In the genomic region with DNA sequence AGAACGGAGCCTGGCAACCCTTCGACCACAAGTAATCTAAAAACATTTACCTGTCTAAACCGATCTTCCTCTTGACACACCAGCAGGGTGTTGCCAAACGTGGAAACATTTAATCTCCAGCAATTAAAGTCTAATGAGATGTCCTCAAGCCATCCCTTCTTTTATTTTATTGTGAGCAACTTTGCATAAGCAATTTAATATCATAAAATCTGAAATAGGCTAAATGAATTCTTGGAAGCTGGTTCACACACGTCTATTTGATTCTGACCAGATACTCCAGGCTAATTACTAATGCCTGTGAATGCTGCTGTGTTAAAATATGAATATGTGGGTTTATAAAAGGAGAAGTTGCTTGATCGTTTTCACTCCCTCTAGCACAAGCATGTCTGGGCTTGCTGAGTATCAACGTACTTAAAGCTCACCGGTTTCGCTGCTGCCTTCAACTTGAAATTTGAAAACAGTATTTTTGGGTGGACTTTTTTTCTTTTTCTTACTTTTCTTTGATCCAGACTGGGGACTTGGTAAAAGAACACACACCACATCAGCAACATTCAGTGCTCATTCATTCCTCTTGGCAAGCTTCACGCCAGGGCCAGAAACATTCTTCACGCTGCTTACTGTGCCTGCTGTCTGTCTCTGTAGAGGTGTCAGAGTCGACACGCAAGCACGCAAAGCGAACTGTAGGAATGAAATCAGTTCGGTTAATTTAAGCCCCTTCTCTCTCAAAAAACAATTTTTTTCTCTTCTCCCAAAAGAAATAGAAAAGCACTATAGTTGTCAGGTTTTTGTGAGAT, we compare ENCODE assay signal across 23 mouse cellular contexts.
DNase-seq lines count a peak whose midpoint lies in the region; ATAC-seq lines count a peak whose summit lies in the region.
"Had no signal": no experiment of that assay in that cellular context is flagged by ENCODE, and none has a peak within 500 bp of the region (broad histone marks: within the 10 kb centered on the region; RNA-seq: fewer than 3 reads in every experiment).

No protein-coding gene starts in this region.

- H3K4me2 ChIP-seq in heart, embryonic 16.5 days (ENCODE audit: low read depth, low read length), result peak overlapping the region; percentile 5; the same call in 1 of the 2 replicates
- 0 out of 2 replicates have a peak overlapping the region, but pooled peaks have one; percentile 9 for H3K4me2 ChIP-seq in stomach, embryonic 16.5 days (ENCODE audit: low read depth, low read length)
- H3K4me2 ChIP-seq in neural tube, embryonic 15.5 days, result no peak overlapping the region
- H3K4me2 ChIP-seq: hindbrain, embryonic 15.5 days; lung, embryonic 15.5 days; midbrain, embryonic 12.5 days; neural tube, embryonic 13.5 days had no signal

- no peak for ATAC-seq in cerebellum, adult (ENCODE audit: insufficient number of reproducible peaks, low FRiP score, low TSS enrichment)
- ATAC-seq in heart, embryonic 16.5 days (replicated peaks; ENCODE audit: extremely low read depth, insufficient read depth, low FRiP score), result no peak
- no peak for ATAC-seq in stomach, embryonic 16.5 days (ENCODE audit: insufficient read depth, low FRiP score)
- ATAC-seq in neural tube, embryonic 15.5 days (ENCODE audit: low FRiP score), result no peak
- ATAC-seq: CD4-positive, CD25-positive, alpha-beta regulatory T cell, adult 4 months had no signal

- H3K36me3 ChIP-seq in heart, embryonic 16.5 days (ENCODE audit: control insufficient read depth, insufficient read depth), result no peaks in the 10 kb centered on the region
- no peaks in the 10 kb centered on the region for H3K36me3 ChIP-seq in stomach, embryonic 16.5 days (ENCODE audit: control insufficient read depth, insufficient read depth, low read length)
- no peaks in the 10 kb centered on the region for H3K36me3 ChIP-seq in neural tube, embryonic 15.5 days
- H3K36me3 ChIP-seq: hindbrain, embryonic 15.5 days; lung, embryonic 15.5 days; midbrain, embryonic 12.5 days; neural tube, embryonic 13.5 days had no signal

- no peak overlapping the region for H3K27ac ChIP-seq in heart, embryonic 16.5 days (ENCODE audit: low read length)
- H3K27ac ChIP-seq in stomach, embryonic 16.5 days (ENCODE audit: low read length), result peak overlapping the region; percentile 62; the same call in 1 of the 2 replicates
- H3K27ac ChIP-seq in neural tube, embryonic 15.5 days (replicated peaks), result no peak overlapping the region
- H3K27ac ChIP-seq: gastrocnemius, adult 2 months; hindbrain, embryonic 15.5 days; lung, embryonic 15.5 days; macrophage; midbrain, embryonic 12.5 days; neural tube, embryonic 13.5 days had no signal

- 51% methylated on average over 16 of the region's 16 CpGs for WGBS in heart, embryonic 16.5 days
- 52% methylated on average over 16 of the region's 16 CpGs for WGBS in stomach, embryonic 16.5 days
- WGBS in neural tube, embryonic 15.5 days, result 79% methylated on average over 16 of the region's 16 CpGs

- no peaks in the 10 kb centered on the region for H3K9me3 ChIP-seq in heart, embryonic 16.5 days (replicated peaks; ENCODE audit: control insufficient read depth, low read length)
- H3K9me3 ChIP-seq in stomach, embryonic 16.5 days (replicated peaks; ENCODE audit: control insufficient read depth, low read length), result no peaks in the 10 kb centered on the region
- H3K9me3 ChIP-seq in neural tube, embryonic 15.5 days (replicated peaks), result no peaks in the 10 kb centered on the region
- H3K9me3 ChIP-seq: hindbrain, embryonic 15.5 days; lung, embryonic 15.5 days; midbrain, embryonic 12.5 days; neural tube, embryonic 13.5 days had no signal

- H3K27me3 ChIP-seq in heart, embryonic 16.5 days (ENCODE audit: control insufficient read depth, insufficient read depth, low read length), result no peaks in the 10 kb centered on the region
- H3K27me3 ChIP-seq in stomach, embryonic 16.5 days (ENCODE audit: control insufficient read depth, insufficient read depth, low read length), result no peaks in the 10 kb centered on the region
- H3K27me3 ChIP-seq in neural tube, embryonic 15.5 days (replicated peaks), result no peaks in the 10 kb centered on the region
- H3K27me3 ChIP-seq: hindbrain, embryonic 15.5 days; lung, embryonic 15.5 days; midbrain, embryonic 12.5 days; neural tube, embryonic 13.5 days had no signal

- DNase-seq in cerebellum, postnatal 10 days, result peak; percentile 4 to 10
- DNase-seq in heart, adult 9 months (ENCODE audit: low spot score in 2 of 2), result no peak
- DNase-seq in right cerebral cortex, adult 18-20 months, result peak; percentile 2
- DNase-seq in right cerebral cortex, postnatal 4 days, result no peak
- DNase-seq: cerebellum, adult 11 months; cerebellum, postnatal 25 days; gastrocnemius, adult 2 months; heart, adult 11 months; heart, postnatal 36 days; kidney, adult 11 months; kidney, postnatal 36 days; spleen, adult 18-20 months; thymus, postnatal 4 days had no signal

- no peaks in the 10 kb centered on the region for H3K4me1 ChIP-seq in heart, embryonic 16.5 days (ENCODE audit: control insufficient read depth, insufficient read depth, low read length)
- H3K4me1 ChIP-seq in stomach, embryonic 16.5 days (ENCODE audit: control insufficient read depth, insufficient read depth, low read length), result no peaks in the 10 kb centered on the region
- H3K4me1 ChIP-seq in neural tube, embryonic 15.5 days, result no peaks in the 10 kb centered on the region
- H3K4me1 ChIP-seq: hindbrain, embryonic 15.5 days; midbrain, embryonic 12.5 days; neural tube, embryonic 13.5 days had no signal

- no peak overlapping the region for H3K4me3 ChIP-seq in heart, embryonic 16.5 days (ENCODE audit: low read length)
- H3K4me3 ChIP-seq in stomach, embryonic 16.5 days (replicated peaks; ENCODE audit: low read length), result no peak overlapping the region
- no peak overlapping the region for H3K4me3 ChIP-seq in neural tube, embryonic 15.5 days (replicated peaks)
- H3K4me3 ChIP-seq: gastrocnemius, adult 2 months; hindbrain, embryonic 15.5 days; lung, embryonic 15.5 days; midbrain, embryonic 12.5 days; neural tube, embryonic 13.5 days had no signal

- H3K9ac ChIP-seq in heart, embryonic 16.5 days (ENCODE audit: low read length), result no peak overlapping the region
- no peak overlapping the region for H3K9ac ChIP-seq in stomach, embryonic 16.5 days (ENCODE audit: low read length)
- H3K9ac ChIP-seq in neural tube, embryonic 15.5 days (replicated peaks), result no peak overlapping the region
- H3K9ac ChIP-seq: hindbrain, embryonic 15.5 days; lung, embryonic 15.5 days; midbrain, embryonic 12.5 days; neural tube, embryonic 13.5 days had no signal

Comparison
In these comparisons a context has a peak if more than half of its experiments do, and no peak if none do; other contexts are left out.
1. DNase-seq: peak in cerebellum, postnatal 10 days (2 of 2) and right cerebral cortex, adult 18-20 months (single experiment); none in heart, adult 9 months (0 of 2) and right cerebral cortex, postnatal 4 days (single experiment).